Mouse (Mus musculus): ENCODE data around the gene Foxj2.
A peak's percentile ranks its signal among the peaks of the same experiment; 100 is the strongest.

GRCm38 (mm10) chr6:122874720-122875389 is 55.1 kb downstream of the Foxj2 start:
- TF ChIP-seq CTCF (conservative IDR thresholded peaks at IDR 0.05 in 1 of 2, IDR thresholded peaks at IDR 0.05 in 1 of 2; ENCODE audit: low read depth in 2 of 2, low read length in 2 of 2) (no peak), CHD1 (IDR thresholded peaks at IDR 0.05; ENCODE audit: low read depth, low read length) (peak; percentile 57; the same call in 1 of the 2 replicates), USF1 (IDR thresholded peaks at IDR 0.05; ENCODE audit: low read depth, low read length) (no peak), POLR2A (IDR thresholded peaks at IDR 0.05; ENCODE audit: low read depth, low read length) (no peak), ELF1 (IDR thresholded peaks at IDR 0.05; ENCODE audit: low read depth, low read length) (no peak), POLR2AphosphoS2 (IDR thresholded peaks at IDR 0.05; ENCODE audit: low read depth, low read length) (no peak), EP300 (IDR thresholded peaks at IDR 0.05; ENCODE audit: low read length) (no peak)
